Mouse (Mus musculus): ENCODE measurements around the gene Sec23a.

DNA sequence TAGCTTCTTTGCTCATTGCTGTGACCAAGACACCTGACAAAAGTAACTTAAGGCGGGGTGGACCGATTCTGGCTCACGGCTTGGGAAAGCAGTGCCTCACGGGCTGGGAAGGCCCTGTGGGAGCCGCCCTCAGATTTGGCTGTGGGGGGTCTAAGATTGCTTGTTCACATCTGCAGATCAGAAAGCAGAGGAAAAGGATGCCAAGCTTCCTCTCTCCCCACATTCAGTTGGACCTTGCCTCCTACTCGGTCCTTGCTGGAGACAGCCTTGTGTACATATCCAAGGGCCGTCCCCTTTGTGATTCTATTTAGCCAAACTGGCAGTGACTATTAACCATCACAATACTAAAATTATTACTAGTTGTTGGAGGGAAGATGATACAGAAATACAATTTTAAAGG, 55.7 kb downstream of the Sec23a start:
- TF ChIP-seq CTCF (IDR thresholded peaks at IDR 0.05; ENCODE audit: borderline replicate concordance, control insufficient read depth, extremely low read depth, insufficient read depth, low read length, poor library complexity), result no peak
- no peak for TF ChIP-seq POLR2A (IDR thresholded peaks at IDR 0.05; ENCODE audit: control insufficient read depth, extremely low read depth, insufficient read depth, low read length, poor library complexity)

Measured in thymus, adult 2 months (tissue).